Mouse (Mus musculus): Measurements from ENCODE around the gene Prdm9. TPM values are rescaled to one million over a fixed set of nuclear protein-coding genes. Genes with fewer than 3 reads are reported as not detected.

Prdm9 gene
- polyA plus RNA-seq, 1 experiment from 2014 or later, result 0.96 TPM

- H3K9me3 ChIP-seq (ENCODE audit: control insufficient read depth, low read length), result no peaks in the 10 kb centered on the region
- H3K4me2 ChIP-seq (ENCODE audit: low read length), result no peak overlapping the region
- H3K27ac ChIP-seq (replicated peaks; ENCODE audit: low read depth, low read length), result no peak overlapping the region
- H3K4me3 ChIP-seq (replicated peaks; ENCODE audit: low read depth, low read length), result no peak overlapping the region
- DNase-seq, result no peak
- H3K36me3 ChIP-seq (ENCODE audit: control insufficient read depth, insufficient read depth, low read length), result peaks cover 95% of the 10 kb centered on the region
- ATAC-seq (ENCODE audit: low FRiP score, low TSS enrichment), result no peak
- no peaks in the 10 kb centered on the region for H3K27me3 ChIP-seq (ENCODE audit: control insufficient read depth, insufficient read depth, low read length)
- WGBS, result 93% methylated on average over 1 of the region's 1 CpGs
- H3K9ac ChIP-seq (replicated peaks; ENCODE audit: low read length), result no peak overlapping the region
- H3K4me1 ChIP-seq (ENCODE audit: control insufficient read depth, insufficient read depth, low read length), result no peaks in the 10 kb centered on the region
Observed at GRCm38 (mm10) chr17:15518766-15519165, 45.4 kb downstream of the Prdm9 start.

GRCm38 (mm10) chr17:15518186-15518585 is 46.0 kb downstream of the Prdm9 start:
- Histone ChIP-seq H3K9ac (replicated peaks; ENCODE audit: low read length) (no peak overlapping the region), H3K9me3 (ENCODE audit: control insufficient read depth, low read length) (no peaks in the 10 kb centered on the region), H3K4me2 (ENCODE audit: low read length) (no peak overlapping the region), H3K36me3 (ENCODE audit: control insufficient read depth, insufficient read depth, low read length) (peaks cover 95% of the 10 kb centered on the region), H3K4me3 (replicated peaks; ENCODE audit: low read depth, low read length) (no peak overlapping the region), H3K27ac (replicated peaks; ENCODE audit: low read depth, low read length) (no peak overlapping the region), H3K27me3 (ENCODE audit: control insufficient read depth, insufficient read depth, low read length) (no peaks in the 10 kb centered on the region), H3K4me1 (ENCODE audit: control insufficient read depth, insufficient read depth, low read length) (no peaks in the 10 kb centered on the region)
- no peak for DNase-seq
- 95% methylated on average over 5 of the region's 5 CpGs for WGBS
- no peak for ATAC-seq (ENCODE audit: low FRiP score, low TSS enrichment)

GRCm38 (mm10) chr17:15517776-15518175 is 46.4 kb downstream of the Prdm9 start:
- 76% methylated on average over 5 of the region's 5 CpGs for WGBS
- Histone ChIP-seq H3K4me2 (ENCODE audit: low read length) (no peak overlapping the region), H3K27me3 (ENCODE audit: control insufficient read depth, insufficient read depth, low read length) (no peaks in the 10 kb centered on the region), H3K9me3 (ENCODE audit: control insufficient read depth, low read length) (no peaks in the 10 kb centered on the region), H3K27ac (replicated peaks; ENCODE audit: low read depth, low read length) (no peak overlapping the region), H3K36me3 (ENCODE audit: control insufficient read depth, insufficient read depth, low read length) (peaks cover 93% of the 10 kb centered on the region), H3K4me3 (replicated peaks; ENCODE audit: low read depth, low read length) (no peak overlapping the region), H3K4me1 (ENCODE audit: control insufficient read depth, insufficient read depth, low read length) (no peaks in the 10 kb centered on the region), H3K9ac (replicated peaks; ENCODE audit: low read length) (no peak overlapping the region)
- no peak for DNase-seq
- ATAC-seq (ENCODE audit: low FRiP score, low TSS enrichment), result no peak

GRCm38 (mm10) chr17:15510694-15511093 is 53.5 kb downstream of the Prdm9 start:
- H3K9ac ChIP-seq (replicated peaks; ENCODE audit: low read length), result no peak overlapping the region
- no peaks in the 10 kb centered on the region for H3K4me1 ChIP-seq (ENCODE audit: control insufficient read depth, insufficient read depth, low read length)
- H3K4me2 ChIP-seq (ENCODE audit: low read length), result no peak overlapping the region
- H3K9me3 ChIP-seq (ENCODE audit: control insufficient read depth, low read length), result no peaks in the 10 kb centered on the region
- H3K36me3 ChIP-seq (ENCODE audit: control insufficient read depth, insufficient read depth, low read length), result peaks cover 92% of the 10 kb centered on the region
- H3K27me3 ChIP-seq (ENCODE audit: control insufficient read depth, insufficient read depth, low read length), result no peaks in the 10 kb centered on the region
- no peak overlapping the region for H3K27ac ChIP-seq (replicated peaks; ENCODE audit: low read depth, low read length)
- H3K4me3 ChIP-seq (replicated peaks; ENCODE audit: low read depth, low read length), result no peak overlapping the region
- ATAC-seq (ENCODE audit: low FRiP score, low TSS enrichment), result no peak
- WGBS, result 81% methylated on average over 2 of the region's 2 CpGs
- DNase-seq, result no peak

GRCm38 (mm10) chr17:15499656-15500394 is 64.3 kb downstream of the Prdm9 start, which contains the start of the genes Psmb1 and Tbp:
TSS of gene Psmb1 (minus strand) at chr17:15499751.
TSS of gene Tbp (plus strand) at chr17:15499888.
- DNase-seq (peak; percentile 99), ATAC-seq (ENCODE audit: low FRiP score, low TSS enrichment) (peak; percentile 91)
- H3K4me2 ChIP-seq (ENCODE audit: low read length), result peak within 1 kb of the TSS; percentile 96
- H3K27me3 ChIP-seq (ENCODE audit: control insufficient read depth, insufficient read depth, low read length), result no peaks in the 10 kb centered on the region
- H3K4me1 ChIP-seq (ENCODE audit: control insufficient read depth, insufficient read depth, low read length), result peaks cover 33% of the 10 kb centered on the region
- peaks cover 33% of the 10 kb centered on the region for H3K36me3 ChIP-seq (ENCODE audit: control insufficient read depth, insufficient read depth, low read length)
- WGBS, result under 1% methylated on average over 63 of the region's 63 CpGs
- H3K9me3 ChIP-seq (ENCODE audit: control insufficient read depth, low read length), result no peaks in the 10 kb centered on the region
- peak within 1 kb of the TSS; percentile 89 for H3K27ac ChIP-seq (replicated peaks; ENCODE audit: low read depth, low read length)
- peak within 1 kb of the TSS; percentile 76 for H3K9ac ChIP-seq (replicated peaks; ENCODE audit: low read length)
- peak within 1 kb of the TSS; percentile 81 for H3K4me3 ChIP-seq (replicated peaks; ENCODE audit: low read depth, low read length)

- peaks cover 33% of the 10 kb centered on the region for H3K4me1 ChIP-seq (ENCODE audit: control insufficient read depth, insufficient read depth, low read length)
- no peaks in the 10 kb centered on the region for H3K9me3 ChIP-seq (ENCODE audit: control insufficient read depth, low read length)
- H3K4me3 ChIP-seq (replicated peaks; ENCODE audit: low read depth, low read length), result peak overlapping the region; percentile 81
- no peaks in the 10 kb centered on the region for H3K27me3 ChIP-seq (ENCODE audit: control insufficient read depth, insufficient read depth, low read length)
- peak overlapping the region; percentile 75; the same call in 1 of the 2 replicates for H3K9ac ChIP-seq (replicated peaks; ENCODE audit: low read length)
- 46% methylated on average over 7 of the region's 7 CpGs for WGBS
- no peak for ATAC-seq (ENCODE audit: low FRiP score, low TSS enrichment)
- peak overlapping the region; percentile 96 for H3K4me2 ChIP-seq (ENCODE audit: low read length)
- H3K36me3 ChIP-seq (ENCODE audit: control insufficient read depth, insufficient read depth, low read length), result peaks cover 31% of the 10 kb centered on the region
- DNase-seq, result no peak
- H3K27ac ChIP-seq (replicated peaks; ENCODE audit: low read depth, low read length), result peak overlapping the region; percentile 89
Observed at GRCm38 (mm10) chr17:15498753-15499113, 65.4 kb downstream of the Prdm9 start.

- Histone ChIP-seq H3K36me3 (ENCODE audit: control insufficient read depth, insufficient read depth, low read length) (peaks cover 32% of the 10 kb centered on the region), H3K4me2 (ENCODE audit: low read length) (peak overlapping the region; percentile 96), H3K4me3 (replicated peaks; ENCODE audit: low read depth, low read length) (peak overlapping the region; percentile 81), H3K9me3 (ENCODE audit: control insufficient read depth, low read length) (no peaks in the 10 kb centered on the region), H3K27ac (replicated peaks; ENCODE audit: low read depth, low read length) (peak overlapping the region; percentile 89), H3K27me3 (ENCODE audit: control insufficient read depth, insufficient read depth, low read length) (no peaks in the 10 kb centered on the region), H3K4me1 (ENCODE audit: control insufficient read depth, insufficient read depth, low read length) (peaks cover 33% of the 10 kb centered on the region), H3K9ac (replicated peaks; ENCODE audit: low read length) (peak overlapping the region; percentile 75)
- WGBS, result under 1% methylated on average over 50 of the region's 50 CpGs
- ATAC-seq (ENCODE audit: low FRiP score, low TSS enrichment), result peak; percentile 95
- peak; percentile 96 for DNase-seq
Observed at GRCm38 (mm10) chr17:15497882-15498752, 66.0 kb downstream of the Prdm9 start.
